Mouse (Mus musculus): ENCODE measurements around the gene Hirip3. TPM values are rescaled to one million over a fixed set of nuclear protein-coding genes. Genes with fewer than 3 reads are reported as not detected.

The Hirip3 gene
- polyA plus RNA-seq, 1 experiment from 2014 or later: 43.7 TPM

DNA sequence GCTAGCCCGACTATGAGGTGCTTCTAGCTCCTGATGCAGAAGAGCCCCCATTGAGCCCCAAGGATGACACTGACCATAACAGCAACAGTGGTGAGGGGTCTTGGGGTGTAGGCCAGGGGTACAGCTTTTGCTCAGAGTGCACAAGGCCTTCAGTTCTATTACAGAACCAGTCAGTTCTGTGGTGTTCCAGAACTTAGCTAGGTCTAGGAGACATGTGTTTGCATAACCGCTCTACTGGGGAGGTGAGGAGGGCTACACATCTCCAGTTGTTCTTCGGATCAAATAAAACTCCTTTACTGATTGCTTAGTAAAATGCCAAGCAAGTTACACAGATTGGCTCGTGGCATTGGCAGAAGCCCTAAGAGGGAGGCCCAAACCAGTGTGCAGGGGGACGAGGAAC lies 30.2 kb upstream of the Hirip3 start, which contains the start of gene 4930451I11Rik:
Gene 4930451I11Rik (minus strand): TSS at position 101 of the 400 bp plus-strand sequence.
- Histone ChIP-seq H3K9me3 (peaks cover 3% of the 10 kb centered on the region; the same call in 1 of the 2 replicates), H3K4me1 (peaks cover 5% of the 10 kb centered on the region; the same call in 1 of the 2 replicates), H3K27ac (no peak within 1 kb of the TSS), H3K36me3 (no peaks in the 10 kb centered on the region), H3K4me2 (replicated peaks) (peak within 1 kb of the TSS; percentile 49), H3K27me3 (peaks cover 26% of the 10 kb centered on the region), H3K9ac (no peak within 1 kb of the TSS), H3K4me3 (peak within 1 kb of the TSS; percentile 23)
- WGBS: 58% methylated on average over 5 of the region's 5 CpGs
- no peak for ATAC-seq (ENCODE audit: insufficient number of reproducible peaks, insufficient read depth, low FRiP score, low TSS enrichment)

DNA sequence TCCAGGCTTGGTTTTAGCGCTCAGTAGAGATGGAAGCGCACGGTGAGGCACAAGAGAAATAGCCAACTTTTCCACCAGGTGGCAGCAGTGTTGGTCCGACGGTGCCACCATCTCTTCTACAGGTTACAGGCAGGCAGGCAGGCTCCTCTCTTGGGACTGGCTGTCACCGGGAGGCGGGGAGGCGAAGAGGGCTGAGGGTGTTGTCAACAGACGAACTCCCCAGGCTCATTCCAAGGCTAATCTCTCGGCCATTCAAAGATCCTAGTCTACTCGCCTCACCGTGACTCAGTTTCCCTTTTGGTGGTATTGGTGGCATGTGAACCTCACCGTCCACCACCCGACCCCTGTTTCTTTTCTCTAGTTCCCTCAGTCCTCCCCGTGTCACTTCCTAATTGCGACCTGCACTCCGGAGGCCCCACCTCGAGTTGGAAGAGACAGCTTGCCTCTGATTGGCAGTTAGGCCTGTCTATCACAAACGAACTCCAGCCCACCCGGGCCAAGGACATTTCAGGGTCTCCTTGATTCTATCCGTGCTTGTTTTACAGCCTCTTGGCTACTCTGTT lies 29.7 kb upstream of the Hirip3 start:
- 2% methylated on average over 21 of the region's 21 CpGs for WGBS
- H3K4me1 ChIP-seq: peaks cover 5% of the 10 kb centered on the region; the same call in 1 of the 2 replicates
- no peak overlapping the region for H3K27ac ChIP-seq
- no peak overlapping the region for H3K9ac ChIP-seq
- peak overlapping the region; percentile 49 for H3K4me2 ChIP-seq (replicated peaks)
- peak; percentile 68; the same call in 1 of the 2 replicates for ATAC-seq (ENCODE audit: insufficient number of reproducible peaks, insufficient read depth, low FRiP score, low TSS enrichment)
- H3K9me3 ChIP-seq: peaks cover 3% of the 10 kb centered on the region; the same call in 1 of the 2 replicates
- H3K36me3 ChIP-seq: no peaks in the 10 kb centered on the region
- H3K27me3 ChIP-seq: peaks cover 26% of the 10 kb centered on the region
- peak overlapping the region; percentile 23 for H3K4me3 ChIP-seq

DNA sequence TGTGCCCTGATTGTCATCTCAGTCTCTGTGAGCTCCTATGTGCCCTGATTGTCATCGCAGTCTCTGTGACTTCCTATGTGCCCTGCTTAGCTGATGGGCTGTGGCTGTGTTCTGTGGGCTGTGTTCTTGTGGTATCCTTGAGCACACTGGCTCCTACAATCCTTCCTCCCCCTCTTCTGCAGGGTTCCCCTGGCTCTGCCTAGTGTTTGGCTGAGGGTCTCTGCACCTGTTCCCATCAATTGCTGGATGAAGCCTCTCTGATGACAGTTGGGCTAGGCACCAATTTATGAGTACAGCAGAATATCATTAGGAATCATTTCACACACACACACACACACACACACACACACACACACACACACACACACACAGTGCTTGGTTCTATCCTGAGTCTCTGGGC lies 28.5 kb upstream of the Hirip3 start:
- 90% methylated on average over 1 of the region's 1 CpGs for WGBS
- Histone ChIP-seq H3K27me3 (peaks cover 26% of the 10 kb centered on the region), H3K9ac (no peak overlapping the region), H3K4me3 (no peak overlapping the region), H3K27ac (no peak overlapping the region), H3K9me3 (peaks cover 3% of the 10 kb centered on the region; the same call in 1 of the 2 replicates), H3K36me3 (no peaks in the 10 kb centered on the region), H3K4me1 (peaks cover 5% of the 10 kb centered on the region; the same call in 1 of the 2 replicates), H3K4me2 (replicated peaks) (no peak overlapping the region)
- no peak for ATAC-seq (ENCODE audit: insufficient number of reproducible peaks, insufficient read depth, low FRiP score, low TSS enrichment)

DNA sequence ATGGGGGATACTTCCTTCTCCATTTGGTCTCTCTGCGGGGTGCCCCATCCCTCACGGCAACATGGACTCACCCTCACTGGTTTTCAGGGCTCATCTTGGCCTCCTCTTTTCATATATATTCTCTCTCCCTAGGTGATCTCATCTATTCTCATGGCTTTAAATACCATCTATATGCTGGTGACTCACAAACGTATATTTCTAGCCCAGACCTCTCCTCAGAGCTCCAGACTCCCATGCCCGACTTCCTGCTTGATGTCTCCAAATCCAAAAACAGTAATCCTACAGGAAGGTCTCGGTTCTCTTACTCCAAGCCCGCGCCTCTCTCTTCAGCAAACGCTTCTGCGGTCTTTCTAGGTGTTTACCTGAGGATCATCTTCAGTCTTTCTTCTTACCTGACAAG lies 18.5 kb upstream of the Hirip3 start:
- ATAC-seq (ENCODE audit: insufficient number of reproducible peaks, insufficient read depth, low FRiP score, low TSS enrichment): no peak
- peaks cover 16% of the 10 kb centered on the region for H3K27me3 ChIP-seq
- H3K9ac ChIP-seq: no peak overlapping the region
- H3K4me2 ChIP-seq (replicated peaks): no peak overlapping the region
- H3K36me3 ChIP-seq: no peaks in the 10 kb centered on the region
- H3K27ac ChIP-seq: no peak overlapping the region
- WGBS: 81% methylated on average over 9 of the region's 9 CpGs
- no peaks in the 10 kb centered on the region for H3K9me3 ChIP-seq
- H3K4me1 ChIP-seq: peaks cover 11% of the 10 kb centered on the region
- no peak overlapping the region for H3K4me3 ChIP-seq

DNA sequence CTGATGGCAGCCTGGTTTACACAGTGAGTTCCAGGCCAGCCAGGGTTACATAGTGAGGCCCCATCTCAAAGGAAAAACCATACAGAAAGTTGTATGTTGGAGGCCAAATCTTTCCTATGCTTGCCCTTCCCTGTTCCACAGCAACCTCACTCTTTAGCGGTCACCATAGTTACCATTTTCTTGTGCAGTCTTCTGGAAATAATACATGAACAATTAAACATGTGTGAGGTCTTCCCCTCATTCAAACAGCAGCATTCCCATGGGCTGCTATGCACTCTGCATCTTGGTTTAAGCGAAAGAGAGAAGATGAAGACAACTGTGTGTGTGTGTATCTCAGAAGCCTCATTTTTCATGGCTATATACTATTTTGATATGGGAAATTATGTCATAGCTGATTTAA lies 16.3 kb upstream of the Hirip3 start:
- 73% methylated on average over 2 of the region's 2 CpGs for WGBS
- Histone ChIP-seq H3K4me2 (replicated peaks) (no peak overlapping the region), H3K27me3 (peaks cover 38% of the 10 kb centered on the region), H3K4me1 (peaks cover 17% of the 10 kb centered on the region), H3K27ac (no peak overlapping the region), H3K36me3 (no peaks in the 10 kb centered on the region), H3K9ac (no peak overlapping the region), H3K4me3 (no peak overlapping the region), H3K9me3 (no peaks in the 10 kb centered on the region)
- no peak for ATAC-seq (ENCODE audit: insufficient number of reproducible peaks, insufficient read depth, low FRiP score, low TSS enrichment)

- no peak for ATAC-seq (ENCODE audit: insufficient number of reproducible peaks, insufficient read depth, low FRiP score, low TSS enrichment)
- no peaks in the 10 kb centered on the region for H3K9me3 ChIP-seq
- WGBS: 19% methylated on average over 4 of the region's 4 CpGs
- no peak within 1 kb of the TSS for H3K27ac ChIP-seq
- peak within 1 kb of the TSS; percentile 72 for H3K9ac ChIP-seq
- peaks cover 38% of the 10 kb centered on the region for H3K27me3 ChIP-seq
- H3K36me3 ChIP-seq: peaks cover 6% of the 10 kb centered on the region
- peak within 1 kb of the TSS; percentile 100 for H3K4me2 ChIP-seq (replicated peaks)
- peaks cover 25% of the 10 kb centered on the region for H3K4me1 ChIP-seq
- H3K4me3 ChIP-seq: peak within 1 kb of the TSS; percentile 58
These were observed 14.7 kb upstream of the Hirip3 start, which contains the start of gene Doc2a for GRCm38 (mm10) chr7:126847116-126847420. Gene Doc2a, plus strand, starts transcription at chr7:126847416.

DNA sequence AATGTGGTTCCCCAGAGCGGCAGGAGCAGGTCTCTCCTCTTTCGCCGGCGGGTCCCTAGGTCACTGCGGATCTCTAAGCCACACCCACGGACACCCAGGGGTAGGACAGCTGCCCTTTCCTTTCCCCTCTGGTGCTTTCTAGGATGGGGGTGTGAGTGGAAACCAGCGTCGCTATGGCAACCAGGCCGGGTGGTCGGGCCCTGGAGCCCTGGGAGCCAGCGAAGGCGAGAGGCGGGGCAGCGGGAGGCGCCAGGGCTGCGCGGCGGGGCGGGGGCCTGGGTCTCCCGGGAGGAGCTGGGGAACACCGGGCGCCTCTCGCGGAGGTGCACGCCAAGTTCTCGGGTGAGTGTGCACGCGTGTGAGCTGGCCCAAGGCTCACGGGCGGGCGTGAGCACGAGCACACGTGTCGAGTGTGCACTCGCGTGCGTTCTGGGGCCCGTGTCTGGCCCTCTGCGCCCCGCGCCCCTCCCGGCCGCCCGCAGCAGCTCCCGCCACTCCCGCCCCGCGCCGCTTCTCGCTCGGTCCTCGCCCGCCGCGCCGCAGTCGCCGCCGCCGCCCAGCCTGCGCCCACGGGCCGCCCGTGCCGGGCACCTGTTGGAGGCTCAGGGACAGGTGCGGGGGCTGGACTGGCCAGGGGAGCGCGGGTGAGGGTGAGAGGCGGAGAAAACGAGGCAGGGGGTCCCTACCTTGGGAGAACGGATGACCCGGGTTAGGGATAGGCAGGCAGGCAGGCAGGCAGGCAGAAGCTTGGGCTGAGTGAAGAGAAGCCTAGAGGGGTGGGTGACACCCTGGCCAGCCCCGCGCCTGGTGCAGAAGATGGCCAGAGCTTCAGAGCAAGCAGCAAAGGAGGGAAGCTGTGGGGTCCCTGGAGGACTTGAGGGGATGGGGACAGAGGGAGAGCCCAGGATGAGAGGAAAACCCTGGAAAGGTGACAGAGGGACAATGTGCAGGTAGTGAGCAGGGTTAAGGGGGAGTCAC lies 14.1 kb upstream of the Hirip3 start:
- peak; percentile 48; the same call in 1 of the 2 replicates for ATAC-seq (ENCODE audit: insufficient number of reproducible peaks, insufficient read depth, low FRiP score, low TSS enrichment)
- peaks cover 12% of the 10 kb centered on the region for H3K36me3 ChIP-seq
- H3K27me3 ChIP-seq: peaks cover 38% of the 10 kb centered on the region
- H3K9me3 ChIP-seq: no peaks in the 10 kb centered on the region
- H3K4me2 ChIP-seq (replicated peaks): peak overlapping the region; percentile 100
- H3K4me1 ChIP-seq: peaks cover 25% of the 10 kb centered on the region
- peak overlapping the region; percentile 72 for H3K9ac ChIP-seq
- H3K4me3 ChIP-seq: peak overlapping the region; percentile 58
- WGBS: under 1% methylated on average over 54 of the region's 74 CpGs
- no peak overlapping the region for H3K27ac ChIP-seq

- Histone ChIP-seq H3K36me3 (peaks cover 23% of the 10 kb centered on the region), H3K27ac (no peak overlapping the region), H3K27me3 (peaks cover 38% of the 10 kb centered on the region), H3K4me1 (peaks cover 25% of the 10 kb centered on the region), H3K9me3 (no peaks in the 10 kb centered on the region), H3K9ac (peak overlapping the region; percentile 72; the same call in 1 of the 2 replicates), H3K4me2 (replicated peaks) (peak overlapping the region; percentile 100), H3K4me3 (peak overlapping the region; percentile 58)
- ATAC-seq (ENCODE audit: insufficient number of reproducible peaks, insufficient read depth, low FRiP score, low TSS enrichment): no peak
- 24% methylated on average over 10 of the region's 10 CpGs for WGBS
These were observed 13.0 kb upstream of the Hirip3 start for GRCm38 (mm10) chr7:126848794-126849193.

DNA sequence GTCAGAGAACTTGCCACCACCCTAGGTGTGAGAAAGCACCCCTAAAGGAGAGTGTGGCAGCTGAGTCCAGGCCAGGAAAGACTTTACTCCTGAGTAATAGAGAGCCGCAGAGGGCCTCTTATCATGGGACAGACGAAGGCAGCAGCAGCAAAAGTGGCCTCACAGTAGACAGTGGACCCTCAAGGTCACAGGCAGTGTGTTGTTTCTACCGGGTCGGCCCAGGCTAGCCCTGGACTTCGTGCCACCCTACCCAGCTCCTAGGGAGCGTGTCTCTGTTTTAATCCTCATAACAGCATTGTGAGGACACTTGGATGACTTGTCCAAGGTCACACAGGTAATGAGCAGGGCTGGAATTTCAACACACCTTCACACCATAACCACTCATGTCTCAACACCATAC lies 11.6 kb upstream of the Hirip3 start:
- Histone ChIP-seq H3K4me1 (peaks cover 25% of the 10 kb centered on the region), H3K9ac (no peak overlapping the region), H3K27me3 (peaks cover 38% of the 10 kb centered on the region), H3K4me3 (no peak overlapping the region), H3K9me3 (no peaks in the 10 kb centered on the region), H3K27ac (no peak overlapping the region), H3K4me2 (replicated peaks) (no peak overlapping the region), H3K36me3 (peaks cover 36% of the 10 kb centered on the region)
- WGBS: 82% methylated on average over 6 of the region's 6 CpGs
- no peak for ATAC-seq (ENCODE audit: insufficient number of reproducible peaks, insufficient read depth, low FRiP score, low TSS enrichment)

- H3K36me3 ChIP-seq: peaks cover 46% of the 10 kb centered on the region
- no peak overlapping the region for H3K4me3 ChIP-seq
- WGBS: 35% methylated on average over 12 of the region's 12 CpGs
- peaks cover 38% of the 10 kb centered on the region for H3K27me3 ChIP-seq
- H3K4me1 ChIP-seq: peaks cover 25% of the 10 kb centered on the region
- no peak overlapping the region for H3K27ac ChIP-seq
- 0 out of 2 replicates have a peak overlapping the region, but pooled peaks have one; percentile 8 for H3K4me2 ChIP-seq (replicated peaks)
- no peak for ATAC-seq (ENCODE audit: insufficient number of reproducible peaks, insufficient read depth, low FRiP score, low TSS enrichment)
- H3K9me3 ChIP-seq: no peaks in the 10 kb centered on the region
- H3K9ac ChIP-seq: peak overlapping the region; percentile 11; the same call in 1 of the 2 replicates
These were observed 10.6 kb upstream of the Hirip3 start for GRCm38 (mm10) chr7:126851192-126851591.

GRCm38 (mm10) chr7:126853454-126853853 lies 8.3 kb upstream of the Hirip3 start:
- no peak for ATAC-seq (ENCODE audit: insufficient number of reproducible peaks, insufficient read depth, low FRiP score, low TSS enrichment)
- Histone ChIP-seq H3K9me3 (no peaks in the 10 kb centered on the region), H3K27ac (no peak overlapping the region), H3K4me3 (no peak overlapping the region), H3K36me3 (peaks cover 69% of the 10 kb centered on the region), H3K4me2 (replicated peaks) (no peak overlapping the region), H3K9ac (no peak overlapping the region), H3K27me3 (peaks cover 20% of the 10 kb centered on the region), H3K4me1 (peaks cover 13% of the 10 kb centered on the region)
- 94% methylated on average over 5 of the region's 5 CpGs for WGBS
